Mouse (Mus musculus) midbrain, embryonic 11.5 days (tissue): ENCODE measurements around the gene Brms1l. TPM values are rescaled to one million over a fixed set of nuclear protein-coding genes. Genes with fewer than 3 reads are reported as not detected.
"Not testable (repeated sequence)": the region's sequence is repeated elsewhere in the genome, so short reads cannot be mapped to it uniquely, and the experiment has no call there.

Experiments used
- ATAC-seq: fragments of 200-750 bp; cut with Nextera tagmentation; 2 replicates; pipeline ENCODE4 v1.8.0; 2017; ENCODE audit warnings: moderate TSS enrichment, moderate library complexity; ENCODE audit not compliant: low FRiP score
- DNase-seq: peaks from one replicate; pipeline ENCODE4 v3.0.0; 2015; ENCODE audit warnings: low spot score; ENCODE audit errors: missing footprints
- H3K27ac ChIP-seq: fragments of 300-500 bp; sonication (generic); 2 replicates; pipeline ENCODE4 v1.5.1; 2014; ENCODE audit warnings: low read depth, low read length
- H3K27me3 ChIP-seq: fragments of 300-500 bp; sonication (generic); 2 replicates; pipeline ENCODE4 v1.6.1; 2014; ENCODE audit warnings: mild to moderate bottlenecking, low read length, moderate library complexity, mixed read lengths; ENCODE audit not compliant: control insufficient read depth, insufficient read depth
- H3K36me3 ChIP-seq: fragments of 300-500 bp; sonication (generic); 2 replicates; pipeline ENCODE4 v1.6.1; 2014; ENCODE audit warnings: mild to moderate bottlenecking, low read length, moderate library complexity, mixed read lengths; ENCODE audit not compliant: control insufficient read depth, insufficient read depth
- H3K4me1 ChIP-seq: fragments of 300-500 bp; sonication (generic); 2 replicates; pipeline ENCODE4 v1.6.1; 2014; ENCODE audit warnings: low read length; ENCODE audit not compliant: control insufficient read depth, insufficient read depth
- H3K4me2 ChIP-seq: fragments of 300-500 bp; sonication (generic); 2 replicates; pipeline ENCODE4 v1.6.1; 2014; ENCODE audit warnings: mild to moderate bottlenecking, moderate library complexity
- H3K4me3 ChIP-seq: fragments of 300-500 bp; sonication (generic); 2 replicates; pipeline ENCODE4 v1.5.1; 2014; ENCODE audit warnings: low read depth, low read length
- H3K9ac ChIP-seq: fragments of 300-500 bp; sonication (generic); 2 replicates; pipeline ENCODE4 v1.6.1; 2014; ENCODE audit warnings: low read length
- H3K9me3 ChIP-seq: fragments of 300-500 bp; sonication (generic); 2 replicates; pipeline ENCODE4 v1.6.1; 2016; ENCODE audit warnings: low read length; ENCODE audit not compliant: control insufficient read depth
- WGBS: fragments of 180-500 bp; shearing (Covaris S2); extraction: QIAGEN DNeasy Blood & Tissue Kit; methylation state at CpG from one replicate; pipeline ENCODE4 v1.1.7; 2014; 5-methylcytosine and 5-hydroxymethylcytosine counted together
- polyA plus RNA-seq: library from polyadenylated mRNA; unstranded; fragments of >200 nt; fragmentation: Nextera tagmentation; extraction: Ambion mirVana; gene quantifications from 2 replicates; pipeline ENCODE4 v1.2.1, GENCODE M21; 2014

The Brms1l gene
- polyA plus RNA-seq, result 36.0 and 39.7 TPM in 2 replicates

DNA sequence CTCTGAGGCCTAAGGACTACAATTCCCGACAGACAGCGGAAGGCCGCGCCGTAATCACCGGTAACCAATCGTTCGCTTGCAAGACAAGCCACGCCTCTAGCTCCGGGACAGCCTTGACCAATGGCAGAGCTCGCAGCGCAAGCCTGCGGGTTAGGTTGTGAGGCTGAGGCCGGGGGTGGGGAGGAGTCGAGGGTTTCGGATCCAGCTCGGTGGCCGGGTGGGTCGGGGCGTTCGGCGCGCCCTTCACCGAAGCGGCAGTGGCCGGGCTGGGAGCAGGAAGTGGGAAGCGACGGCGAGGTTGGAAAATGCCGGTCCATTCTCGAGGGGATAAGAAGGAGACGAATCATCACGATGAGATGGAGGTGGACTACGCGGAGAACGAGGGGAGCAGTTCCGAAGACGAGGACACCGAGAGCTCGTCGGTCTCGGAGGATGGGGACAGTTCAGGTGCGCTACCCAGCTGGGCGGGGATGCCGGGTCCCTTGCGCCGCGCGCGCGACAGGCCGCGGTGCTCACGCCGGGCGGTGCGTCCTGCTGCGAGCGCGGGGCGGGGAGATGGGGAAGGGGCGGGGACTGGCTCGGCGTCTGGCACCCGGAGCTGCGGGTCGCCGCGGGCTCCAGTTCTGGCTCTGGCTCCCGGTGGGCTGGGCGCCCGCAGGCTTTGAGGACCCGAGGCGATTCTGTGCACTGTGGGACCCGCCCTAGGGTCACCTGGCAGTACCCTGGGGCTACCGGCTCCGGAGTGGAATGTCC is at the start of gene Brms1l:
TSS of gene Brms1l (plus strand) at position 126 of the 753 bp plus-strand sequence.
- H3K36me3 ChIP-seq, result no peaks in the 10 kb centered on the region
- under 1% methylated on average over 68 of the region's 77 CpGs for WGBS
- no peaks in the 10 kb centered on the region for H3K9me3 ChIP-seq
- peak within 1 kb of the TSS; percentile 74 for H3K27ac ChIP-seq
- peak within 1 kb of the TSS; percentile 81 for H3K9ac ChIP-seq
- H3K4me2 ChIP-seq, result peak within 1 kb of the TSS; percentile 73
- H3K27me3 ChIP-seq, result no peaks in the 10 kb centered on the region
- DNase-seq (peak; percentile 98), ATAC-seq (peak; percentile 99)
- H3K4me1 ChIP-seq, result peaks cover 5% of the 10 kb centered on the region
- H3K4me3 ChIP-seq, result peak within 1 kb of the TSS; percentile 87

DNA sequence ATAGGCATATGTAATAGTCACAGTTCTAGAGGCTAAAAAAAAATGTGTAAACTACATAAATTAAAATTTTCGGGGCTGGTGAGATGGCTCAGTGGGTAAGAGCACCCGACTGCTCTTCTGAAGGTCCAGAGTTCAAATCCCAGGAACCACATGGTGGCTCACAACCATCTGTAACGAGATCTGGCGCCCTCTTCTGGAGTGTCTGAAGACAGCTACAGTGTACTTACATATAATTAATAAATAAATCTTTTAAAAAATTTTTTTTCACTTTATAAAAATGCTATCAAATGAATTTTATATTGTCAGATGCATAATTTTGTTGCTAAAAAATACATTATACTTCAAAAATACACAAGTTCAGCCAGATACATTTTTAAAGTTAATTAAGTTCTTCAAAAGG is 41.6 kb upstream of the Brms1l start:
- not testable (repeated sequence) for H3K4me1 ChIP-seq, H3K4me2 ChIP-seq, H3K4me3 ChIP-seq, H3K9me3 ChIP-seq, H3K9ac ChIP-seq, ATAC-seq, H3K36me3 ChIP-seq, DNase-seq, H3K27me3 ChIP-seq, H3K27ac ChIP-seq
- WGBS, result 74% methylated on average over 4 of the region's 4 CpGs

- no peaks in the 10 kb centered on the region for H3K4me1 ChIP-seq
- H3K27ac ChIP-seq, result no peak overlapping the region
- DNase-seq, result no peak
- no peaks in the 10 kb centered on the region for H3K9me3 ChIP-seq
- no peak overlapping the region for H3K4me2 ChIP-seq
- no peaks in the 10 kb centered on the region for H3K27me3 ChIP-seq
- no peaks in the 10 kb centered on the region for H3K36me3 ChIP-seq
- no peak overlapping the region for H3K9ac ChIP-seq
- WGBS, result 95% methylated on average over 3 of the region's 3 CpGs
- H3K4me3 ChIP-seq, result no peak overlapping the region
- ATAC-seq, result no peak
Observed at GRCm38 (mm10) chr12:55797103-55797502, 39.0 kb upstream of the Brms1l start.

GRCm38 (mm10) chr12:55798745-55799144 is 37.4 kb upstream of the Brms1l start:
- no peaks in the 10 kb centered on the region for H3K36me3 ChIP-seq
- no peak overlapping the region for H3K27ac ChIP-seq
- no peaks in the 10 kb centered on the region for H3K4me1 ChIP-seq
- H3K4me3 ChIP-seq, result no peak overlapping the region
- H3K9ac ChIP-seq, result no peak overlapping the region
- 93% methylated on average over 4 of the region's 4 CpGs for WGBS
- no peak for DNase-seq
- no peak for ATAC-seq
- H3K4me2 ChIP-seq, result no peak overlapping the region
- H3K27me3 ChIP-seq, result no peaks in the 10 kb centered on the region
- H3K9me3 ChIP-seq, result no peaks in the 10 kb centered on the region

- 91% methylated on average over 5 of the region's 5 CpGs for WGBS
- no peaks in the 10 kb centered on the region for H3K27me3 ChIP-seq
Observed at GRCm38 (mm10) chr12:55800144-55800543, 36.0 kb upstream of the Brms1l start.

DNA sequence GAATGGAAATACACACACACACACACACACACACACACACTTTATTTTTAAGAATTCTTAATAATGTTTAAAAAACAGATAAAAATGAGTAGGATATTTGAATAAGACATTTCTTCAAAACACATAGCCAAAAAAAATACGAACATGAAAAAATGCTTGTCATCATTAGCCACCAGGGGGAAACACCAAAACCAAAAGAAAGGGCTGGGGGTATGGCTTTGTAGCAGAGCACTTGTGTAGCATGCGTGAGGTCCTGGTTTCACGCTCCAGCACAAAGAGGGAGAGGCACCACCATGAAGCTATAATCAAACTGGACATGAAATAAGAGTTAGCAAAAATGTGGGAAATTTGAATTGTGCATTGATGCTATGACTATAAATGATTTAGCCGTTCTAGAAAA is 35.0 kb upstream of the Brms1l start:
- no peaks in the 10 kb centered on the region for H3K27me3 ChIP-seq
- H3K9ac ChIP-seq, result no peak overlapping the region
- DNase-seq (no peak), ATAC-seq (no peak)
- H3K27ac ChIP-seq, result no peak overlapping the region
- H3K4me2 ChIP-seq, result no peak overlapping the region
- no peaks in the 10 kb centered on the region for H3K4me1 ChIP-seq
- H3K36me3 ChIP-seq, result no peaks in the 10 kb centered on the region
- H3K9me3 ChIP-seq, result no peaks in the 10 kb centered on the region
- no peak overlapping the region for H3K4me3 ChIP-seq
- WGBS, result 87% methylated on average over 4 of the region's 4 CpGs

More at GRCm38 (mm10) chr12:55800144-55800543, 36.0 kb upstream of the Brms1l start:
- Histone ChIP-seq H3K36me3 (no peaks in the 10 kb centered on the region), H3K9me3 (no peaks in the 10 kb centered on the region), H3K27ac (no peak overlapping the region), H3K9ac (no peak overlapping the region), H3K4me1 (no peaks in the 10 kb centered on the region), H3K4me3 (no peak overlapping the region), H3K4me2 (no peak overlapping the region)
- DNase-seq, result no peak
- ATAC-seq, result no peak

GRCm38 (mm10) chr12:55805035-55805434 is 31.1 kb upstream of the Brms1l start:
- WGBS, result 67% methylated on average over 3 of the region's 3 CpGs
- Histone ChIP-seq H3K36me3 (no peaks in the 10 kb centered on the region), H3K27me3 (no peaks in the 10 kb centered on the region), H3K27ac (no peak overlapping the region), H3K4me1 (no peaks in the 10 kb centered on the region), H3K9me3 (no peaks in the 10 kb centered on the region), H3K4me2 (no peak overlapping the region), H3K4me3 (no peak overlapping the region), H3K9ac (no peak overlapping the region)
- no peak for ATAC-seq
- DNase-seq, result no peak

GRCm38 (mm10) chr12:55816488-55816887 is 19.6 kb upstream of the Brms1l start:
- Histone ChIP-seq H3K27ac (no peak overlapping the region), H3K36me3 (no peaks in the 10 kb centered on the region), H3K9ac (no peak overlapping the region), H3K27me3 (no peaks in the 10 kb centered on the region), H3K9me3 (no peaks in the 10 kb centered on the region), H3K4me3 (no peak overlapping the region), H3K4me2 (no peak overlapping the region), H3K4me1 (peaks cover 7% of the 10 kb centered on the region)
- DNase-seq (no peak), ATAC-seq (no peak)
- 93% methylated on average over 5 of the region's 5 CpGs for WGBS

DNA sequence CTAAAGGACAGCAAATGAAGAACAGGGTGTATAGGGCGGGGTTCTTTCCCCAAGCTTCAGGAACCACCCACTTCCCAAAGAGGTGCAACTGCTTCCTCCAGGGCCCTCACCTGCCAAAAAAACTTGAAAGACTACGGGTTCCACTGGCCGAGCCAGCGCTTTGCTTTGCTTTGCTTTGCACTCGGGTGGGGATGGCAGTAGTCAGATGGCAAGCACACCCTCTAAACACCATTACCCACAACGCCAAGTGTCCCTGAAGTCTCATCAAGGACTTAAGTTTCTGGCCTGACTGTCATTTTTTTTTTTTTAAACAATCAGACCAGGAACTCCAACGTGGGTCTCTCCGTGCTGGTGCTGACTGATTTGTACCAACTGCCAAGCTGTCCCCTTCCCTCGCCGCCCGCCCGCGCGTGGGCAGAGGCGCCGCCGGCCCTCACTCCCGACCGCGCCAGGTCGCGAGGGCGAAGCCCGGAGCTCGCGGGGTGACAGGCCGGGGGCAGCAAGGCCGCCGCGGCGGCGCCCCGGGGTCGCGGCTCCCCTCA is 15.9 kb upstream of the Brms1l start:
- Histone ChIP-seq H3K9me3 (no peaks in the 10 kb centered on the region), H3K4me3 (peak overlapping the region; percentile 64), H3K27ac (peak overlapping the region; percentile 90), H3K36me3 (no peaks in the 10 kb centered on the region), H3K27me3 (no peaks in the 10 kb centered on the region), H3K9ac (peak overlapping the region; percentile 92), H3K4me1 (peaks cover 7% of the 10 kb centered on the region), H3K4me2 (peak overlapping the region; percentile 45)
- ATAC-seq (peak; percentile 57), DNase-seq (no peak)
- WGBS, result 1% methylated on average over 35 of the region's 35 CpGs
